Mouse (Mus musculus) regulatory T cell (primary cell): Measurements from ENCODE around the gene Slc39a11.

Experiments
- in situ Hi-C: fragments of 300-600 bp; cut with MboI, MseI; formaldehyde crosslinking; loops from one replicate; pipeline ENCODE4 v1.15.1; 2025; ENCODE audit warnings: high pct_unique_total_duplicates

The Slc39a11 gene

DNA sequence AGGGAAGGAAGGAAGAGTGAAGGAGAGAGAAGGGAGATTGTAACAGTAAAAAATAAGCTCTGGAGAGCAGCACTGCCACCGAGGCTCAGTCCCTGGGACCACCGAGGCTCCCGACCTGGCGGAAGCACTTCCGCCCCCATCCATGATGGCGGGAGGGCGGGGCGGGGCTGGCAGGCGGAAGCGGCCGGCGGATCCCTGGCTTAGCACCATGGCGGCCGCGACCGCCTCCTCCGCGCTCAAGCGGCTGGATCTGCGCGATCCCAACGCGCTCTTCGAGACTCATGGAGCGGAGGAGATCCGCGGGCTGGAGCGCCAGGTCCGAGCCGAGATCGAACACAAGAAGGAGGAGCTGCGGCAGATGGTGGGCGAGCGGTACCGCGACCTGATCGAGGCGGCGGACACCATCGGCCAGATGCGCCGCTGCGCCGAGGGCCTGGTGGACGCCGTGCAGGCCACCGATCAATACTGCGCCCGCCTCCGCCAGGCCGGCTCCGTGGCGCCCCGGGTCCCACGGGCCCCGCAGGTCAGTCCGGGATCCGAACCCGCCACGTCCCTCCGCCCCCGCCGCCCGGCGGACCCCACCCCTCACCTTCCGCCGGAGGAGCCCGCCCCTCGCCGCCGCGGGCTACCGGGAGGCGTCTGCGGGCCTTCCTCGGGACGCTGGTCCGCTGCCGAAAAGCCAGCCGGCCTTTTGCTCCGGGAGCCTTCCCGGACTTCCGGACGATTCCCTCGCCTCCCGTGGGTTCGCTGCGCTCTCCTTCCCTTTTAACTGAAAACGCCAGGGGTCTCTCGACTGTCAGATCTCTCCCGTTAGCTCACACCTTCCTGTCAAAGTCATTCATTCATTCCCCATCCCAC lies at the start of gene Slc39a11:
Gene Slc39a11, minus strand, starts transcription at position 727 of the 858 bp plus-strand sequence.
- in situ Hi-C loops, result loop anchor here (10.0 kb wide), 1 partner anchor 465 kb away; no protein-coding TSS in a partner anchor

DNA sequence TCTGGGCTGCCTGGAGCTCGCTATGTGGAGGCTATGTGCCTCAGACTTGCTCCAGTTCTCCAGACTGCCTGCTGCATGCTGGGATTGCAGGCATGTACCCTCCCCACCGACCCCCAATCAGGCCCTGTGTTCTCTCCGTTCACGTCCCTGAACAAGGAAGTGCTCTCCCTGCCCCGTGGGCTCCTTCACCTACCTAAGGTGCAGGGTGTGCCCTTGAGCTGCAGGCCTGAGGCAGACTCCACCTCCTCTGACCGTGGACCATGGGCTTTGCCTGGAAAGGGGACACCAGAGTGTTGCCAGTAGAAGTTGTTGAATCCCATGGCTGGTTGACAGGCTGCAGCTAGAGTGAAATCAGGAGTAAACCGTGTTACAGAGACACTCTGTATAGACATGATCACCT lies 49.8 kb upstream of the Slc39a11 start:
- in situ Hi-C loops, result loop anchor here (5.0 kb wide), 1 partner anchor 113 kb away; no protein-coding TSS in a partner anchor

DNA sequence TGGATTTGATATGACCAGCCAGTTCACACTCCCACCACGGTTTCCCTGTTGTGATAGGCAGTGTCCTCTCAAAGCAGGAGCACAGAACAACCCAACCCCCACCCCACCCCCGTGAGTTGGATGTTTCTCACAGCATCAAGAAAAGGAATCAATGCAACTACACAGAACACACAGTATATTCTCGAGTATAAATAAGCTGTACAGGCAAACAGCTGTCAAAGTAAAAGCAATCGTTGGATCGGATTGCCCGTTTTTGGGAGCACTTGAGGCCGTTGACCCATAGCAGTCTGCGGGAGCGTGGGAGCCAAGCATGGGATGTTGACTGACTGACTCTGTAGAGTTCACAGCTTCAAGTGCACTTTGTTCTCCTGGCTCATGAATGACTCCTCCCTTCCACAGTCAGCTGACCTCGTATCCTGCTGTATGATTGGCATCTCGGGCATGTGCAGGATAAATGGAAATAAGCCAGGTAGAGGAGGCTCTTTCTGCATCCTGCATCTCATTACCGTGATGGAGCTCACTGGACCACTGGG lies 48.2 kb upstream of the Slc39a11 start:
- in situ Hi-C loops, result no loop called here

DNA sequence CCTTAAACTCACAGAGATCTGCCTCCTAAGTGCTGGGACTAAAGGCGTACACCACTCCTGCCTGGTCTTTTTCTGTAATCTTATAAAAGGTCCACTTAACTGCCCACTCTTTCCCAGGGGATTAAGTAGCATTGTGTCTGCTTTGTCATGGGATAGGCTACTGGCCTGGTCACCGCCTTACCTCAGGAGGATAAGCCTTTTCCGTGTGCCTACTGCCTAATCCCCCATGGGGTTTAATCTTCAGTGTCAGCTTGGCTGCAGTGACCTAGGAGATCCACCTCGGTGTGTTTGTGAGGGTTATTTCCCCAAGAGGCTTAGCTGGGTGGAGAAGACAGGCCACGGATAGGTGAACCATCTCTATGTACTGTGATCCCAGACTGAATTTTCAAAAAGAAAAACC lies 47.7 kb upstream of the Slc39a11 start:
- in situ Hi-C loops, result no loop called here

DNA sequence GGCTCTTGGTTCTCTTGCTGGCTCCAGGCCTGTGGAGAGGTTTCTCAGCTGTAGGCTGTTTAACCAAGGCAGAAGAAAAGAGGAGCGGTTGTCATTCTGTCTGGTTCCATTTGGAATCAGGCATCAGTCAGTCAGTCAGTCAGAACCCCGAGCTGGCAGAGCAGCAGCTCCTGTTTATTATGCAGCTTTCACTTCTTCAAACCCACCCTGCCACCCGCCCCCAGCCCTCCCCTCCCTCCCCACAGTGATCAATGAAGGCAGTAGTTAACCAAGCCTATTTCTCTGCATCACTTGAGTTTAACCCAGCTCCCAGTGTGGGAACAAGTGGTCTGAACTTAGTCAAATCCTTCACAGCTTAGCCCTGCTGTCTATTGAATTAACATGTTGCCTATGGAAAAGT lies 42.0 kb upstream of the Slc39a11 start:
- in situ Hi-C loops, result no loop called here

DNA sequence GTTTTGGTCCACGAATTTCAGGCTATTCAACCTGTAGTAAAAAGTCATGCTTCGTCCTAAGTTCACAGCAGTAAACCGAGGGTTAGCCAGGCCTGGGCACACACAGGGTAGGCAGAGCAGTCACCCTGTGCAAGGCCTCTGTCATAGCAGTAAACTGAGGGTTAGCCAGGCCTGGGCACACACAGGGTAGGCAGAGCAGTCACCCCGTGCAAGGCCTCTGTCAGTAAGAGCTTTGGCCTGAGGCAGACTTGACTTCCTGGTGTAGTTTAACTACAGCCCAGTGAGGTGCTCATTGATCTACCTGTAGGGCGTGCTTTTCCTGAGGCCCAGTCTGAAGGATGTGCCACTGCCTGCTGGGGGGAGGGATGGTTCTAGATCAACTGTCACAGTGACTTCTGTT lies 41.4 kb upstream of the Slc39a11 start:
- in situ Hi-C loops, result no loop called here

DNA sequence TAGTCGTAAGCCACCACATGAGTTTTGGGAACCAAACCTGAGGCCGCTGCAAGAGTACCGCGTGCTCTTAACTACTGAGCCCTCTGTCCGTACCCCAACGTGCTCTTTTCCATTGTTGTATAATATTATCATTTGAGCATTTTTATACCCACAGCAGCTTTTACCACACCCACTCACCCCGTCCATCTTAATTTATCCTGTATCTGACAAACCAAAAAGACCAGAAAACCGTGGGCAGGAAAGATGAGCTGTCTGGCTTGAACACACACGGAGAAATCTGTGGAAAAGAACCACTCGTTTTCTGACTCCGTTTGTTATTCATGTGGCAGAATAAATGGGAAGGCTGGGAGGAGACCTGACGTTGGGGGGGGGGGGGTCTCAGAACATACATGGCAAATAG lies 40.6 kb upstream of the Slc39a11 start:
- in situ Hi-C loops, result no loop called here

DNA sequence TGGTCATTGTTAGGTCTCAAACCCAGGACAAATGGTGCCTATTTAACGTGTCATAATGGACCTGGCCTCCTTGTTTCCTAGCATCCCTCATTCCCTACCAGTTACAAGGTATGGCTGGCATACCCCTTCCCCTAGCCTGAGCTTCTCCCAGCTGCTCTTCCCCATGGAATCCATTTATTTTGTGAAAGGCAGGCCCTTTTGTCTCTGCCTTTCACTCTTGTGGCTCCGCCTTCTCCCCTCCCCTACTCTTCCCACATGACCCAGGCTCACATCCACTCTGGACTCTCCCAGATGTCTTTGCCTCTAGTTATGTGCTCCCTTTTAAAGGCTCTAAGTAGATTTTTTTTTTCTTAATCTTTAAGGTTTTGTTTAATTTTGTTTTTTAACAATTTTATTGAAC lies 37.2 kb upstream of the Slc39a11 start:
- in situ Hi-C loops, result no loop called here

DNA sequence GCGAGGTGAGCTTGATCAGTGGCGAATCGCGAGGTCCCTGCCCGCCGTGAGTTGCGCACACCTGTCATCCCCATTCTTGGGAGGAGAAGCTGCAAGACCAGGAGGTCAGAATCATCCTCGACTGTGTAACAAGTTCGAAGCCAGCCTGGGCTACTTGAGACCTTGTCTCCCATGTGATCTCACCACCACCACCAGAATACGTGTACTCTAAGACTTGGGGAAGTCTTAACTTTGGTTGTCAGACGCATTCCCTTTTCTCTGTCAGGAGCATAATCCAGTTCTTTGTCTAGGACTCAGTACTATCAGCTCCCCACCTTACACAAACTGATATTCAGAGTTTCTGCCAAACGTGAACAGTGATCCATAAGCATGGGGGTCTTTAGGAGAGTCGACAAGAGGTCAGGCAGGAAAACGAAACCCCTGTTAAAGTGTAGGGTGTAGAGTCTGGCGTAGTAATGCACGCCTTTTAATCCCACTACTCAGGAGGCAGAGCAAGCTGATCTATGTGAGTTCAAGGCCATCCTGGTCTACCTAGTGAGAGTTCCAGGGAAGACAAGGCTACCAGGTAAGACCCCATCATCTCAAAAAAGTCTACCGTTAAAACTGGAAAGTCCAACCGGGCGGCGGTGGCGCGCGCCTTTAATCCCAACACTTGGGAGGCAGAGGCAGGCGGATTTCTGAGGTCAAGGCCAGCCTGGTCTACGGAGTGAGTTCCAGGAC lies 35.0 kb upstream of the Slc39a11 start:
- in situ Hi-C loops, result no loop called here

DNA sequence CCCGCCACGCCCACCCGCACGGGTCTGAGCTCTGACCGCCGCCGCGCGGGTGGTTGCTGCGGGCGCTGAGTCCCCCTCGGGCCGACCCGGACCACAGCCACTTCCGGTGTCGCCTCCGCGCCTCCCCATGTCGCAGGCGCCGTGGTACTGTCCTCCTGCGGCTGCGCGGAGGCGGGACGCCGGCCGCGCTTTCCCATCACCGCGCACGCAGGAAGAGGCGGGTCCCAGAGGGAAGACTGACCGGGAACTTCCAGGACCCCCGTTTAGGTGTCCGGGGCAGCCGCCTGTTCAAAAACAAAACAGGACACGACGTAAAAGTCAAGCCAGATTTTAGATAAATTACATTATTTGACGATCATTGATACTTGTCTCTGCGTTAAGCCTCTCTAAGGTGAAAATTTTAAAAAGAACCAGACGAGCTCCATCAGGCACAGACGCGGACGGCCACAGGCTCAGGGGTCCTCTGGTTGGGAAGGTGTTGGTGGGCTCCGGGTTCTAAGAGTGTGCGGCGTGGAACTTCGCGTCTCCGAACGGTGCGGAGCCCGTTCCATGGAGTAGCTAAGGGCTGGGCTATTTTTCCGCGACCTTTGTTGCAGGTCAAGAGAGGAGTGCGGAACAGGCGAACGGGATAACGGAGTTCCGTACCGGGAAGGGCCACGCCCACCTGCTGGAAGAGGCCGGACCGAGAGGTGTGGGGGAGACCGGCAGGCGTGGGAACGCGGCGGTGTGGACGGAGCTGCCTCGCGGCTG lies 34.3 kb upstream of the Slc39a11 start, which contains the start of the genes Fam104a and D11Wsu47e:
Gene Fam104a, minus strand, starts transcription at position 199 of the 750 bp plus-strand sequence.
Gene D11Wsu47e, plus strand, starts transcription at position 456 of the 750 bp plus-strand sequence.
- in situ Hi-C loops, result no loop called here

DNA sequence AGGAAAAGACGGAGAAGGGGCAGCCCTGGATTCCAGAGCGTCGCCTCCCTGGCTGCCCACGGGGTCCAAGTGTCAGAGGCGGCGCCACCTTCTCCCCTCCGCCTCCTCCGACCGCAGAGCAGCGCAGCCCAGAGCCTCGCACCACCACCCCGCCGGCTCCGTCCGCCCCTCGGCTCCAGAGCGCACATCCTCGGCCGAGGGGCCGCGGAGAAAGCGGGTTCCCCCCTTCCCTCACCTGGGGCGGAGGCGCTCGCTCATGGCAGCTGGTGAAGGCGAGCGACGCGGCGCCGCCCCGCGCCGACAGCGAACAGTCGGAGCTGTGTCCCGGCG lies 33.7 kb upstream of the Slc39a11 start:
- in situ Hi-C loops, result no loop called here

DNA sequence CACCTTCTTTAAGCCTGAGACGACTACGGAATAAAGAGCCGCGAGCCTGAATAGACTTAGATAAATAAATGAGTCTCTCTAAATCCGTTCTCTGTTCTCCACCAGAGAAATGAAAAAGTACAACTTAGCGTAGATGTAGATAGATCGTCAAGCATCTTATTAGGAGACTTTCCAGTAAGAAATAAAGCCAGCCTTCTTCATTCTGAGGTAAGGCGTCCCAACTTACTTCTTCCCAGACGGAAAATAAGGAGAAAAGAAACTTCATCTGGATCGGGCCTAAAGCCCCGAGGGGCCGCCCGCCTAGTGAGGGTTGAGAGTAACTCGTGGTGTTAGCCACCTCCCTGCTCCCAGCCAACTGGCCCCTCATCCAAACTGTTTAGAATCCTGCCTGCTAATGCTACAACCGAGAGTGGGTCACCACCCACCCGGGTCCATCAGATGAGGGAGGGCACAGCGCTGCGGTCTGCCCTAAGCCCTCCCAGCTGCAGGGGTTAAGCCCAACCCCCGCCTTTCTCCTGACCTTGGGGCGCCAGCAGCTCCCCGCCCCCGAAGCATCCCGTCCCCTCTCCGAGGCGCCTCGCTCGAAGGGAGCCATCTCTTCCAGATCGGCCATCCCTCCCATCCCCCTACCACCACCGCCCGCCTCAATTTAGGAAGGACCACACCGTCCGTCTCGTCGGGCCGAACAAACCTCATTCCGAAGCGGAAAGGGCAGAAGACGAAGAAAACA lies 33.2 kb upstream of the Slc39a11 start:
- in situ Hi-C loops, result no loop called here

DNA sequence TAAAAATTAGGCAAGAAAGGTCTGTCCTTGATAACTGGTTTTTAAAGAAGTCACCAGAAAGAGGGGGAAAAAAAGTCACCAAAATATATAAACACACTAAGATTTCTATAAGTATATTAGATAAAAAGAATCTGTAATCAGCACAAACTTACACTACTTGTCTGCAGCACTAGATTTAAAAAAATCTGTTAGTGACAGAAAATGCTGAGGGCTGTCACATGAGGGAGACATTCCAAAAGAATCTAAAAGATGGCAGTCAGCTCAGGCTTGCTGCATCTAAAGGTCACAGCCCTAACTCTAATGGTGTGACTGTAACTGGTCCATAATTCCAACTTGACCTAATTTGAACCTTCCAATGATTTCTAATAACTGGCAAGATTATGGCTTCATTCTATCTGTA lies 32.1 kb upstream of the Slc39a11 start:
- in situ Hi-C loops, result no loop called here

DNA sequence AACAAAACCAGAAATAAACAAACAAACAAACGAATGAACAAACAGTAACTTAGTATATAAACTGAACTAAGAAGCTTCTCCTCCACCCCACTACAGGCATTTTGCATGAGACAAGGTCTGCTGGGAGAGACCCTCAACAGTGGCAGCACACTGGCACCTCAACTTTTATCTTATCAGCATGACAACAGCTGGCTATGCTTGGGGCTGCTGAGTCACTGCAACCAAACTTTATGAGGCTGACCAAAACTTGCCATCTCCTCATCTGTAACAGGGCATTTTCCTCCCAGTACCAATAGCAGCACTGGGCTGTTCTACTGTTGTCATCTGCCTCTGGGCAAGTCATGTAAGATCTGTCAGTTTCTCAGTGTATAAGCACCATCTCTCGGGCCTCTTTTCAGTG lies 31.1 kb upstream of the Slc39a11 start:
- in situ Hi-C loops, result no loop called here

DNA sequence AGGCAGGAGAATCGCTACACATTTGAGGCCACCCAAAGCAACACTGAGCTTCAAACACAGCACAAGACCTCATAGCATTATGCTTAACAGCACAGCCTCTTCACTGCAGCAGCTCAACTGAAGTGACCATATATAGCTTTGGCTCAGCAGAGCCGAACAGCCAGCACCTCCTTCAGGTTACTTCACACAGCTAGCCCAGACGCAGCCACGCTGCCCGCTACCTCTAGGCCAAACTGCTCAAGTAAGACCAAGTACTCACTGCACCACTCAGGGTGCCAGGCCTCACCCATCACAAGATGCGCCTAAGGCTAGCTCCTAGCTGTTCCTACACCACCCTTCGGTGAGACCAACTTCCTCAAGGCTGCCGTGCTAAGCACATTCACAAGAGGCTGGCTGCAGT lies 28.5 kb upstream of the Slc39a11 start:
- in situ Hi-C loops, result no loop called here

DNA sequence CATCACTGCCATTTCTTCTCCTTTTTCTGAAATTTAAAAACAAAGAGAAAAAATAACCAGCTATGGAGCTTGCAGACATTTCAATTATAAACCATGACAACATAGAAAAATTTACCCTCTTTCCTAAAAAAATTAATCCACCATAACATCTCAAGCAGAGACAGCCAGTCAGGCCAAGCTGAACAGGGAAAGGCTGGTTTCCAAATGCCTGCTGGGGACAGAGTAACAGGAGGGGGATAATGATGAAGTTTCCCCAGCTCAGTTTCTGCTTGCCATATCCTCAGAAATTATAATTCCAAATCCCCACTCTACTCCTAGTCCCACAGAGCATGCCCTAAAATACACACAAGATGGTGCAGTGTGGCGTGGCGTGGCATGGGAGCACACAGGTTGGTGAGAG lies 27.5 kb upstream of the Slc39a11 start:
- in situ Hi-C loops, result no loop called here

DNA sequence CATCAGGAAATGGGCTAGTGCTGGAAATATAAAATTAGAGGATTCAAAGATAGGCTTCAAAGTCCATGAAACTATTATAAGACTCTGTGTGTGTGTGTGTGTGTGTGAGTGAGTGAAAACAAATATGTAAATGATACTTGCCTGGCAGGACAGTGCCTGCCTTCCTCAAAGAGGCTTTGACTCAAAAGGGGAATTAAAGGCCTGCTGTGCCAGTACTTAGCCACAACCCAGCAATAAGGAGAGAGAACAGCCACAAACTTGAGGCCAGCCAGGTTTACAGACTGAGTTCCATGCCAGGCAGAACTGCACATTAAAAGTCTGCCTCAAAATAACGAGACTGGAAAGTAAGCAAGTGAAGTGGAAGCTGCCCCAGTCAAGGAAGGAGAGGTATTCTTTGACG lies 27.0 kb upstream of the Slc39a11 start:
- in situ Hi-C loops, result no loop called here

DNA sequence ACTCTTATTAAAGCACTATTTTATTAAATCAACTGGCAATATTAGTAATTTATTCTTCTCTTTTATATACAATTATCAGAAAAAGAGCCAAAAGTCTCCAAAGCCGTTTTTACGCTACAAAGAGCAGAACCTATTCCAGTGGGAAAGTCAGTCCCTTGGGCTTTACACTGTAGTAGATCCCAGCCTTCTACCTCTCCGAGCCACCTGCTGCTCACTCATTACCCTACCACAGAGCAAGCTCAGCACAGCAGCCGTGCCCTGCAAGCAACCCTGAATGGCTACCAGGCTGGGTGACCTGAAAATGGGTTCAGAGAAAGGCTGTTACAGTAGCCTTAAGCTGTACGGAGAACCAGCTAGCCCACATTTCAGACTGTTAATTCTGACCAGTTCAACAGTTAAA lies 24.7 kb upstream of the Slc39a11 start:
- in situ Hi-C loops, result no loop called here

DNA sequence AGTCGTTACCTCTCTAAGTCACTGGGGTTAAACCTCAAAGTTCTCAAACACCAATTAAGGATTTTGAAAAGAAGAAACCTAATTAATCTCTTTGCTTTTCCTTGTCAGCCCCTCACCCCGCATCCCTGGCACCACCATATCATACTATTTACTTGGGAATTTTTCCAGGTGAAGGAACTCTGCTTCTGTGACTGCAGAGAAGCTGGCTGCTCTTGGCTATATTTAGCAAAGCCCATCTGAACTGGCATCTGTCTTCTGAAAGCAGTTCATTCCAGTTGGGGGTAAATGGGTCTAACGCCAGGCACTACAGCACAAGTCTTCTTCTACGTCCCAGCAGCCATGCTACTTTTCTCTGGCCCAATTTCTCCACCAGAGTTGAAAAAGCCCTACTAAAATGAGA lies 23.7 kb upstream of the Slc39a11 start:
- in situ Hi-C loops, result no loop called here

DNA sequence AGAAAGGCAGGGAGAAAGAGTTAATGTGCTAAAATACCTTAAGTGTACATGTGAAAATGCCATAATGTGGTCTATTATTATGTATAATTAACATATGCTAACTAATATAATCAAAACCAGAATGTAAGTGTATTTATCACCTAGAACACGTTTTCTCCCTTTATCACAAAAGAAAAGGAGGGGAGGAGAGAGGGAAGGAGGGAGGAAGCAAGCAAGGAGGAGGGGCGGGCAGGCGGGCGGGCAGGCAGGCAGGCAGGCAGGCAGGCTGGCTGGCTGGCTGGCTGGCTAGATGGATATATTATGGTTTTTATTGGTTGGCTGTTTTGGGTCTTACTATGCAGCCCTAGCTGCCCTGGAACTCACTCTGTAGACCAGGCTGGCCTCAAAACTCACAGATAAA lies 19.8 kb upstream of the Slc39a11 start:
- in situ Hi-C loops, result no loop called here

DNA sequence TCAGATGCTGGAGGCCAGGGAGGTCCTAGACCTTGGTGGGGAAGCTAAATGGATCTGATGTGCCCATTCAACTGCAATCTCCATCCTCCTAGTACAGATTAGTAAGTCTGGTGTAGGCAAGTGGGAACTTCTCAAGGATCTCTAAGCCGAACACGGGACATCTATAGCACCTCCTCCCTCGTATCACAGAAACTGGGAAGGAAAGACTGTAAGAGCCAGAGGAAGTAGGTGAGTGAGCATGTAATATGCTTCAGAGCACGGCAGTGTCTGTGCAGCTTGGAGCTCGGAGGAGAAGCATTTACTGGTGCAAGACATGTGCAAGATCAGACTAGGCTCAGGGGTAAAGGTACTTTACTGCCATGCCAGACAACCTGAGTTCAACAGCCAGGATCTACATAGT lies 19.0 kb upstream of the Slc39a11 start:
- in situ Hi-C loops, result no loop called here
